Mouse (Mus musculus) G1E (cell line): ENCODE measurements around the gene Krtap5-3.

ENCODE experiments used
- CTCF ChIP-seq: IDR thresholded peaks from 2 replicates; pipeline ENCODE4 v1.5.1; 2012; ENCODE audit warnings: low read depth, low read length, inconsistent platforms, mixed read lengths
- GATA1 ChIP-seq: IDR thresholded peaks from 2 replicates; pipeline ENCODE4 v1.6.1; 2012; ENCODE audit warnings: borderline replicate concordance, low read length, inconsistent platforms, mixed read lengths
- POLR2AphosphoS5 ChIP-seq: IDR thresholded peaks from 2 replicates; pipeline ENCODE4 v1.6.1; 2012; ENCODE audit warnings: low read depth, low read length, inconsistent platforms; ENCODE audit not compliant: insufficient replicate concordance
- TAL1 ChIP-seq: conservative IDR thresholded peaks from 2 replicates; pipeline ENCODE4 v1.6.1; 2012; ENCODE audit warnings: low read depth, low read length, inconsistent platforms, mixed read lengths

- TF ChIP-seq CTCF: no peak
- no peak for TF ChIP-seq GATA1
- TF ChIP-seq TAL1: no peak
- no peak for TF ChIP-seq POLR2AphosphoS5
Observed at GRCm38 (mm10) chr7:142188156-142188555, 13.0 kb upstream of the Krtap5-3 start.
